Mouse (Mus musculus) cerebellum, postnatal 10 days (tissue): Measurements from ENCODE around the gene Igf1r.

ENCODE experiments used
- DNase-seq, 2 experiments: peaks; one replicate each; pipeline ENCODE4 v3.0.0; 2021; ENCODE audit warnings: mixed read lengths in 2 of 2

Gene Igf1r

DNA sequence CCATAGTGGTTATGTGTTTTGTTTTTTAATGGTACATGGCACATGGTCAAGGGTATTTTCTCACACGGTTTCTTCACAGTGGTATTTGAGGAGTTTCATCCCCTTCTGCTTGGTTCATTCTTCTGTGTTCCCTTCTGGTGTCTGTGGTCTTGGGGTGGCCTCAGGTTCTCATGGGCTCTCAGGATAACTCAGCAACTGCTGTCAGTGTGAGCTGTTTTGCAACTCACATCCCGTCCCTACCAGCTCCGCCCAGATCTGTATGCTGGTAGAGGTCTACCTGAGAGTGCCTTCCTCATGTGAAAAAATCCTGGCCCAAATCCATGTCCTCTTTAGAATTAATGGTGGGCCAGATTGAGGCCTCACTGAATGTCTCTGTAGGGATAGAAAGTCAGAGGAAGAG is 104.4 kb downstream of the Igf1r start:
- no peak for DNase-seq

GRCm38 (mm10) chr7:68059690-68060089 is 107.1 kb downstream of the Igf1r start:
- no peak for DNase-seq

- DNase-seq: no peak
Measured at GRCm38 (mm10) chr7:68061434-68061833, 108.8 kb downstream of the Igf1r start.

DNA sequence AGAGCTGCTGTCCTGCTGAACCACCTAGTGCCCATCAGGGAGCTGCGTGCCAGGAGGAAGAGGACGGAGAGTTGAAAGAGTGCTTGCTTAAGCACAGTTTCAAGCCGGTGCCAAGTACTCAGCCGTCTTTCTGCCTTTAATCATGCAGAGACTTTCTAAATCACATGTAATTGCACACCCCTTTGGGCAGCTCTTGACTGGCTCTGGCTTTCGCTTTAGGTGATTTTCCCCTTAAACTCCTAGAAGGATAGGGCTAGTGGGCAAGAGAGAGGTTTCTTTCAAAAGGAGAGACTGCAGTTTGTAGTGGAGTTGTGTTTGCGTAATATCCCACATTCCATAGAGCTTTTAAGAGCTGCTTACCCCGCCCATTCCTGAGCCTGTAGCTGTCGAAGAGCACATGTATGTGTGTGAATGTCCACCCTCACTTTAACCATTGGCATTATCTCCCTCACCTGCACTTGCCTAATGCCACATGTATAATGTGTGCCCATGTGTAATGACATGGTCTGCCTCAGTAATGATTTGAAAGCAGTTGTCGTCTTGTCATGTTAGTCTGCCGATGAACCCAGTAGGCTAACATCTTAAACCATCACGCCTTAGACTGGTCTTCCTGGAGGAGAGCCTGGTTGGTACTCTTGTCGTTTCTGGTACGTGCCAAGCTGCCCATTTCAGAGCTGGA is 109.7 kb downstream of the Igf1r start:
- no peak for DNase-seq

DNA sequence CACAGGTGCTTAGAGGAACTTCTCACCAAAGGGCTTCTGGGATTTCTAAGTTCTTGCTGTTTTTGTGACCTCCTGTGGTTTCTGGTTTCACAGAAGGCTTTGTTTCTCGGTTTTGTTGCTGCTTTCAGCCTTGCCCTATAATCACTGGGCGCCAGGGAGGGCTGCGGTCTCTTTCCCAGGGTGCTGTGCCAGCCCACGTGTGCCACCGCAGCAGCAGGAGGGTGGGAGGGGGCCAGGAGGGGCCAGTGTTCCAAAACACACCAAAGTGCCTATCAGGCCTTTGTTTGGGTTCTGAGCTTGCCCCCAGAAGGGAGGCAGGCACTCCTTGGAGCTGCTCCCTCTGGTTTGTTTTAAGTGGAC is 110.2 kb downstream of the Igf1r start:
- DNase-seq: peak; percentile 36 to 44

- DNase-seq: no peak
Measured at GRCm38 (mm10) chr7:68063711-68064110, 111.1 kb downstream of the Igf1r start.

DNA sequence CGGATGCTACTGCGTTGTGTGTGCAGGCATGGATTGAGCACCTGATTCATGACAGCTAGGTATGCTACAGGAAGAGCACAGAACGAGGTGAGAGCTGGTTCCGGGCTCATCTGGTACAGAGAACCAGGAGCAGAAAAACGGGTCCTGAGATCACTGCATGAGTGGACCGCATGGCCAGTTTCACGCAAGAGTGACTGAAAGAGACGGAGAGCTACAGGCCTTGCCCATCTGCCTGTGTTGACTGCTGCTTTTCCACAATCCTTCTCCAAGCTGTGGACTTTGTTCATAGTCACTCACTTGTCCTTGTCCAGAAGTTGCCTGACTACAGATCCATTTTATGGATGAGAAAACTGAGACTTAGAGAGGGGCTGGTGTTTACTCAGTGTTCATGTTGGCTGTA is 111.5 kb downstream of the Igf1r start:
- DNase-seq: no peak

DNA sequence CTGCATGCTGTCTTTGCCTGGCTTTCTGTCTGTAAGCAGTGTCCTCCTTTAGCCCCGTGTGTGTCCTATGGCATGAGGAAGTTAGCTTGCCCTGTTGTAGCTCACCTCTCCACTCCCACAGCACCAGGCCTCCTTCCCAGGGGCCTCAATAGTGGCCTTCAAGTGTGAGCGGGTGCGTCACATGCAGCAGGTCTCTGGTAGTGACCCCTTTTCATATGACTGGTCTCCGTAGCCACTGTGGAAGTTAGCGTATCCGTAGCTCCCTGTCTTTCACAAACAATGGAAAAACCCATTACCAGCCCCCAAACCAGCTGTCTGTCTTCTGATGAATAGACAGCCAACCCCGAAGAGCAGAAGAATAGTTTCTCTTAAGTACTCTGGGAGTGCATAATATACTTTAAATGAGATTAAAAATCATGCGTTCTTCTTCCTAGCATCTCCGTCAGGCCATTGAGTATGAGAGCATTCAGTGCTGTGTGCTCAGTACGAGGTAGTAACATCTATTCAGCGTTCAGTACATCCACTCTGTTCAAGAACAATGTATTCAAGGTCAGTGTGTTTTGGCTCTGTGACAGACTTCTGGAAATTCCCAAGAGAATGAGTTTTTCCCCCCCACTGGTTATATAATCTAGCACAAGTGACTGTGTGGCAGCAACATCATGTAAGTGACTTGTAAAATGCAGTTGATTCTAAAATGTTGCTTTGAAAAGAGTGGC is 112.2 kb downstream of the Igf1r start:
- no peak for DNase-seq

DNA sequence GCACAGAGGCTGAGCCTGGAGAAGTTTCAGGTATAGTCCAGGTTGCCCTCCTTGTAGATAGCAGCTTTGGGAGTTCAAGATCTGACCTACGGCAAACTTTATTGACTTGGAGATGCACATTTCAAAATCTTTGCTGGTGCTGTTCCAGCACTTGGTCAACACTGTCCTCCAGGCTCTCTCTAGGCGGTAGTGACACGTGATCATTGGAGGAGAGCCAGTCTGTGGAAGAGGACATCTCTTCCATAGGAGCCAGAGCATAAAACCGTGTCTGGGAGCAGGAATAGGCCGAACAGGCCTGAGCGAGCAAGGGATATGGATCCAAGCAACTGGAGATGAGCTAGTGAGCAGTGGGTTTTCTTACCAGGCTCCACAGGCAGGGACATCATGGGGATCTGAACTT is 113.3 kb downstream of the Igf1r start:
- peak in 1 of 2 experiments; percentile 32 for DNase-seq

- no peak for DNase-seq
Measured at GRCm38 (mm10) chr7:68067321-68067720, 114.7 kb downstream of the Igf1r start.

GRCm38 (mm10) chr7:68069324-68069723 is 116.7 kb downstream of the Igf1r start:
- no peak for DNase-seq

GRCm38 (mm10) chr7:68070030-68070429 is 117.4 kb downstream of the Igf1r start:
- no peak for DNase-seq

GRCm38 (mm10) chr7:68070626-68071025 is 118.0 kb downstream of the Igf1r start:
- peak; percentile 80 to 81 for DNase-seq

- no peak for DNase-seq
Measured at GRCm38 (mm10) chr7:68071050-68071449, 118.4 kb downstream of the Igf1r start.

DNA sequence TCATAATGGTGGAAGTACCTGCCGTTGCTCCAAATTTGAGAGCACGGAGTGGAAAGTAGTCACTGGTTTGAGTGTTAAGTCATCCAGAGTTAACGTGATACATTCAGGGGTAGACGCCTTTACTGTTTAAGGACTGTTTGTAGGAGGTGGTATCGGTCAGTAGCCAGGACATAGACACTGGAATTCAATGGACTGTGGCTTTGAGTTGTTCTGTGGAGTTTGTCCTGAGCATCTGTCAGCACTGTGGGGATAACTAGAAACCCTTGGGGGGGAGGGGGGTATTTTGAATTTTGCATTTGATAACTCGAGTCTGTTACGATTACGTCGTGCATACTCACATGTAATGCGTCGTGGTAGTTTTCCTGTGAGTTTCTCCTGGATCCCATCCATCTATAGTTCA is 119.1 kb downstream of the Igf1r start:
- no peak for DNase-seq

DNA sequence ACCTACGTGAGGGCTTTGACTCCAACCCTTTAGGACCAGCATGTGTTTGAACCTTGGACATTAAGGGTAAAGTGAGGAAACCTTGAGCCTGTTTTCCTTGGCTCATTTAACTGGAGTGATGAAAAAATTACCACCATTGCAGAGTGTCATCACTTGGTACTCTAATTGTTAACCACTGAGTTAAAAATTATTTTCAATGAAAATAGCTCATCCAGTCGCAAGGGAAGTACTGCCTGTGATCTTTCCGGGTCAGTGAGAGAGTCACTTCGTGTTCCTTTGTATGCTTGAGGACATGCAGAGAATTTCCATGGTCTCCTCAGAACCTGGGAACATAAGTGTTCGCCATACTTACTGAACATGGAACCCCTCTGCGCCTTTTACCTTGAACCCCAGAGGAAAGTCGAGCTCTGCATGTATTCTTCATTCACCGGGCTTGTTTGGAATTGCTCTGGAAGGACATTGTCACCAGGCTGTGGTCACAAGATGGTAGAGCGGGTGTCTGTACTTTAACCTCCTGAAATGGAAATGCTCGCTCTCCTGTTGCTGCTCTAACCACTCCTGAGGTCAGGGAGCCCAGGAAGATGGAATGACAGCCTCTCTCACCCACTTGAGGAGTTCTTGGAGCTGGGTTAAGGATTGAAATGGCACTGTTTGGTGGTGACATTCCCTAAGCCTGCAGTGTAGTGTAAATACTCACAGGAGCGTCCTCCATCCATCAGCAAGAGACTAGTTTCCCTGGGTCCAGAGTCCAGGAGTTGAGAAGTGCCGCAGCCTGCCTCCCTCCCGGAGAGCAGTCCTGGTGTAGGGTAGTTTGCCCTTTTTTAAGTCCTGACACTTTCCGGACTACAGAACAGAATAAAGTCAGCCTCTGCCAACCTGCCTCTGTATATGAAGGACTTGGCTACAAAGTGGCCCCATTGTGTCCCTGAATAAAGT is 120.2 kb downstream of the Igf1r start:
- DNase-seq: no peak

DNA sequence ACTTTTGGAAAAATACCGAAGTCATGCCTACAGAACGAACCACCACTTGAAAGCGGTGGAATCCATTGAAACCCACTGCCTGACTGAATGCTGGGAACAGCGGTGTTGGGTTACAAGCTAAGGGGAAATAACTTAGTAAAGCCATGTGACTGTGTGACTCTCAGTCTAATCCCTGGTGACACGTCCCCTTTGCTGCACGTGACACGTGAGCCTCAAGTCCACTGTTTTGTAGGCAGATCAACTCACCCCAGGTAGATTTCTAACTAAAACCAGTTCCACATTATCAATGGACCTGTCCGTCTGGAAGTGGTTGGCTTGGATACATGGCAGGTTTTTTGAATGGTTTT is 120.8 kb downstream of the Igf1r start:
- DNase-seq: no peak

- DNase-seq: no peak
Measured at GRCm38 (mm10) chr7:68074748-68075147, 122.1 kb downstream of the Igf1r start.

DNA sequence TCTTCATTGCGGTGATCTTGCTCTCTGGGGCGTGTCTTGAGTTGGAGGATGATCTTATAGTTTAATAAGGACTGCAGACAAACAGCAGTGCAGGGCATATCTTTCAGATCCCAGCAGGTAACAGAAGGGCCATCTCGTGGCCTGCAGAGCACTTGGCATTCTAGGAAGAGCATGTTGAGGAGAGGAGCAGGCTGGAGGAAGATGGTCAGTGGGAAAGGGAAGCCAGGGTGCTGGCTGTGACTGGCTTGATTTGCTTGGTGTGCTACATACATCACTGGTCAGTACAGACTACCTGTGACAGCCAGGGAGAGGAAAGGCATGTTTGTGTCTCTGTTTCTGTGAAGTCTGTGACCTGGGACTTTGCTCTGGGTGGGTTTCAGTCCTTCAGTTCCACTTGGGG is 122.8 kb downstream of the Igf1r start:
- peak; percentile 53 to 70 for DNase-seq

GRCm38 (mm10) chr7:68080122-68080845 is 127.7 kb downstream of the Igf1r start:
- DNase-seq: no peak

DNA sequence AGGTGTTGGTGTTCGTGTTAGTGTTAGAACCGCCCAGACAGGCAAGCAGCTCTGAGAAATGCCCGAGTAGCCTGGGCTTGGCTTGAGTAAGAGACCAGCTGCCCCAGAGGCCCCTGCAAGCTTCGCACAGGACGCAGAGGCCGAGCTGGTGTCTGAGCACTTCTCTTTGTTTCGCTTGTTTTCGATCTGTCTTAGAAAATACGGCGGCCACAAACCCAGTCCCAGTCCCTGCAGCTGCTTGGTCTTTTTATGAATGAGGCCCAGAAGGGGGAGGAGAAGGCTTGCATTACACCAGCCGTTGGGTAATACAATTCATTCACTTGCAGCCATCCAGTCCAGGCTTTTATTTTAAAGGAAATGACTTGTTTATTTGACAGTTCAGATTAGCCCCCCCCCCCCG is 132.7 kb downstream of the Igf1r start:
- DNase-seq: peak; percentile 70 to 71

DNA sequence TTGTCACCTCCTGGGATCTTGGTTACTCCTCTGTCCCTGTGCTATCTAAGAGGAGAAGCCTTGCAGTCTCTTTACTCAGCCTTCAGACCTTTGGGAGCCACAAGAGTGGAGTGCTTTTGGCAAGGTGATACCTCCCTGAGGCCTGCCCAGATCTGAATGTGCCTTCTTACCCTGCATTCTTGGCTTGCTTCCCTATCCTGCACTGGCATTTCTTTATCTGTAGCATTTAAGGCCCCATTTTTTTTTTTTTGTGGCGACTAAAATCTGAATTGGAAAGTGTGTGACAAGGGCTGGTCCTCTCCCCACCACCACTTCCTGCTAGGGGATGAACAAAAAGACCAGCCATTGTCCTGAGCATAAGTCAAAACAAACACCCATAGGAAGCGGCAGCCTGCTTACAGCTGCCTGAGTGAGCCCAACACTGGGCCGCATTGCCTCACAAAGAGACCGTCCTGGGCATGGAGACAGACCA is 133.3 kb downstream of the Igf1r start:
- peak; percentile 61 to 62 for DNase-seq

- DNase-seq: no peak
Measured at GRCm38 (mm10) chr7:68087496-68087895, 134.9 kb downstream of the Igf1r start.
